Mouse (Mus musculus) limb, embryonic 11.5 days (tissue): Measurements from ENCODE around the gene 6030408B16Rik. TPM values are rescaled to one million over a fixed set of nuclear protein-coding genes. Genes with fewer than 3 reads are reported as not detected.

ENCODE experiments used
- ATAC-seq: fragments of 200-750 bp; cut with Nextera tagmentation; 2 replicates; pipeline ENCODE4 v1.8.0; 2017; ENCODE audit warnings: low read depth; ENCODE audit not compliant: insufficient number of reproducible peaks, low FRiP score, low TSS enrichment
- DNase-seq: peaks from one replicate; pipeline ENCODE4 v3.0.0-alpha.2; 2015; ENCODE audit warnings: low spot score
- H3K27ac ChIP-seq: fragments of 300-500 bp; sonication (generic); replicated peaks from 2 replicates; pipeline ENCODE4 v1.5.1; 2014; ENCODE audit warnings: low read depth, mild to moderate bottlenecking, low read length
- H3K27me3 ChIP-seq: fragments of 300-500 bp; sonication (generic); 2 replicates; pipeline ENCODE4 v1.6.1; 2014; ENCODE audit warnings: mild to moderate bottlenecking, low read length, mixed read lengths; ENCODE audit not compliant: control insufficient read depth, insufficient read depth
- H3K36me3 ChIP-seq: fragments of 300-500 bp; sonication (generic); 2 replicates; pipeline ENCODE4 v1.6.1; 2014; ENCODE audit warnings: mild to moderate bottlenecking, low read length, moderate library complexity, mixed read lengths; ENCODE audit not compliant: control insufficient read depth, insufficient read depth
- H3K4me1 ChIP-seq: fragments of 300-500 bp; sonication (generic); 2 replicates; pipeline ENCODE4 v1.6.1; 2014; ENCODE audit warnings: low read length, mixed read lengths; ENCODE audit not compliant: control insufficient read depth, insufficient read depth
- H3K4me2 ChIP-seq: fragments of 300-500 bp; sonication (generic); 2 replicates; pipeline ENCODE4 v1.6.1; 2014; ENCODE audit warnings: low read depth, mild to moderate bottlenecking, moderate library complexity; ENCODE audit not compliant: severe bottlenecking
- H3K4me3 ChIP-seq: fragments of 300-500 bp; sonication (generic); 2 replicates; pipeline ENCODE4 v1.5.1; 2014; ENCODE audit warnings: low read depth, low read length
- H3K9ac ChIP-seq: fragments of 300-500 bp; sonication (generic); 2 replicates; pipeline ENCODE4 v1.6.1; 2014; ENCODE audit warnings: mild to moderate bottlenecking, low read length
- H3K9me3 ChIP-seq: fragments of 300-500 bp; sonication (generic); 2 replicates; pipeline ENCODE4 v1.6.1; 2016; ENCODE audit warnings: low read length; ENCODE audit not compliant: control insufficient read depth
- WGBS: fragments of 180-500 bp; shearing (Covaris S2); extraction: QIAGEN DNeasy Blood & Tissue Kit; methylation state at CpG from one replicate; pipeline ENCODE4 v1.1.7; 2014; 5-methylcytosine and 5-hydroxymethylcytosine counted together
- polyA plus RNA-seq: library from polyadenylated mRNA; unstranded; fragments of >200 nt; fragmentation: Nextera tagmentation; extraction: Ambion mirVana; gene quantifications from 2 replicates; pipeline ENCODE4 v1.2.1, GENCODE M21; 2014

Gene 6030408B16Rik
- 4.2 and 5.6 TPM in 2 replicates for polyA plus RNA-seq

GRCm38 (mm10) chr15:101293025-101293621 is at the start of gene 6030408B16Rik:
Gene 6030408B16Rik (plus strand): TSS chr15:101293212.
- 47% methylated on average over 18 of the region's 18 CpGs for WGBS
- DNase-seq (peak; percentile 32), ATAC-seq (peak; percentile 52; the same call in 1 of the 2 replicates)
- Histone ChIP-seq H3K9me3 (no peaks in the 10 kb centered on the region), H3K4me1 (peaks cover 11% of the 10 kb centered on the region; the same call in 1 of the 2 replicates), H3K4me2 (peak within 1 kb of the TSS; percentile 24; the same call in 1 of the 2 replicates), H3K27me3 (no peaks in the 10 kb centered on the region), H3K9ac (peak within 1 kb of the TSS; percentile 55), H3K4me3 (0 out of 2 replicates have a peak within 1 kb of the TSS, but pooled peaks have one; percentile 5), H3K27ac (peak within 1 kb of the TSS; percentile 79), H3K36me3 (peaks cover 10% of the 10 kb centered on the region)

GRCm38 (mm10) chr15:101244012-101244411 is 49.0 kb upstream of the 6030408B16Rik start:
- H3K27ac ChIP-seq = no peak overlapping the region
- H3K4me3 ChIP-seq = no peak overlapping the region
- H3K4me1 ChIP-seq = peaks cover 13% of the 10 kb centered on the region
- 72% methylated on average over 3 of the region's 3 CpGs for WGBS
- no peaks in the 10 kb centered on the region for H3K27me3 ChIP-seq
- no peaks in the 10 kb centered on the region for H3K36me3 ChIP-seq
- H3K4me2 ChIP-seq = no peak overlapping the region
- no peak overlapping the region for H3K9ac ChIP-seq
- no peaks in the 10 kb centered on the region for H3K9me3 ChIP-seq
- ATAC-seq = no peak
- DNase-seq = no peak

GRCm38 (mm10) chr15:101246231-101247154 is 46.5 kb upstream of the 6030408B16Rik start:
- WGBS = under 1% methylated on average over 56 of the region's 56 CpGs
- peak overlapping the region; percentile 29 for H3K4me3 ChIP-seq
- no peaks in the 10 kb centered on the region for H3K36me3 ChIP-seq
- ATAC-seq = peak; percentile 97
- DNase-seq = peak; percentile 96
- H3K9me3 ChIP-seq = no peaks in the 10 kb centered on the region
- no peaks in the 10 kb centered on the region for H3K27me3 ChIP-seq
- peak overlapping the region; percentile 56 for H3K9ac ChIP-seq
- H3K27ac ChIP-seq = peak overlapping the region; percentile 86
- peaks cover 10% of the 10 kb centered on the region; the same call in 1 of the 2 replicates for H3K4me1 ChIP-seq
- H3K4me2 ChIP-seq = peak overlapping the region; percentile 54

GRCm38 (mm10) chr15:101247155-101247498 is 45.9 kb upstream of the 6030408B16Rik start:
- no peak overlapping the region for H3K9ac ChIP-seq
- no peak overlapping the region for H3K4me3 ChIP-seq
- H3K27ac ChIP-seq = peak overlapping the region; percentile 86; the same call in 1 of the 2 replicates
- WGBS = 76% methylated on average over 1 of the region's 1 CpGs
- no peaks in the 10 kb centered on the region for H3K27me3 ChIP-seq
- H3K9me3 ChIP-seq = no peaks in the 10 kb centered on the region
- H3K4me2 ChIP-seq = peak overlapping the region; percentile 54; the same call in 1 of the 2 replicates
- no peak for DNase-seq
- ATAC-seq = no peak
- peaks cover 10% of the 10 kb centered on the region; the same call in 1 of the 2 replicates for H3K4me1 ChIP-seq
- H3K36me3 ChIP-seq = no peaks in the 10 kb centered on the region

- Histone ChIP-seq H3K4me2 (no peak overlapping the region), H3K27ac (no peak overlapping the region), H3K36me3 (no peaks in the 10 kb centered on the region), H3K9ac (0 out of 2 replicates have a peak overlapping the region, but pooled peaks have one; percentile 12), H3K9me3 (no peaks in the 10 kb centered on the region), H3K4me1 (peaks cover 5% of the 10 kb centered on the region; the same call in 1 of the 2 replicates), H3K27me3 (no peaks in the 10 kb centered on the region), H3K4me3 (no peak overlapping the region)
- DNase-seq (no peak), ATAC-seq (no peak)
- WGBS = 67% methylated on average over 5 of the region's 5 CpGs
These were observed 44.8 kb upstream of the 6030408B16Rik start for GRCm38 (mm10) chr15:101248029-101248710.

- Histone ChIP-seq H3K9ac (no peak overlapping the region), H3K36me3 (no peaks in the 10 kb centered on the region), H3K9me3 (no peaks in the 10 kb centered on the region), H3K27ac (no peak overlapping the region), H3K4me3 (no peak overlapping the region), H3K27me3 (0 out of 2 replicates have a peak, but pooled peaks cover 2% of the 10 kb centered on the region), H3K4me1 (peaks cover 12% of the 10 kb centered on the region), H3K4me2 (no peak overlapping the region)
- DNase-seq = no peak
- ATAC-seq = no peak
- WGBS = 79% methylated on average over 9 of the region's 9 CpGs
These were observed 42.7 kb upstream of the 6030408B16Rik start for GRCm38 (mm10) chr15:101250220-101250800.

GRCm38 (mm10) chr15:101251930-101252329 is 41.1 kb upstream of the 6030408B16Rik start:
- Histone ChIP-seq H3K4me1 (peaks cover 11% of the 10 kb centered on the region), H3K9me3 (no peaks in the 10 kb centered on the region), H3K4me2 (no peak overlapping the region), H3K4me3 (no peak overlapping the region), H3K27ac (no peak overlapping the region), H3K27me3 (0 out of 2 replicates have a peak, but pooled peaks cover 2% of the 10 kb centered on the region), H3K36me3 (no peaks in the 10 kb centered on the region; the same call in 1 of the 2 replicates), H3K9ac (no peak overlapping the region)
- DNase-seq (no peak), ATAC-seq (no peak)
- WGBS = 85% methylated on average over 5 of the region's 5 CpGs
